Mouse (Mus musculus) MEL (cell line): ENCODE measurements around the gene Mybpc3. TPM values are rescaled to one million over a fixed set of nuclear protein-coding genes. Genes with fewer than 3 reads are reported as not detected.

Experiments used
- DNase-seq: peaks from one replicate; pipeline ENCODE4 v3.0.0; 2011; ENCODE audit warnings: low read depth, low spot score
- H3K27ac ChIP-seq: 2 replicates; pipeline ENCODE4 v1.5.1; 2012; ENCODE audit warnings: low read depth, mild to moderate bottlenecking, control low read depth, low read length, moderate library complexity; ENCODE audit not compliant: control insufficient read depth
- H3K27me3 ChIP-seq, 2 experiments: fragments of 150-350 bp in 1 of 2; sonication (generic) in 1 of 2; 2 replicates each; pipeline ENCODE4 v1.6.1; 2012; ENCODE audit warnings: low read length in 2 of 2, mild to moderate bottlenecking in 2 of 2, improper control_type of control experiment in 1 of 2, moderate library complexity in 1 of 2; ENCODE audit not compliant: insufficient read depth in 2 of 2, control insufficient read depth in 1 of 2
- H3K36me3 ChIP-seq, 2 experiments: 2 replicates each; pipeline ENCODE4 v1.6.1; 2012 to 2014; ENCODE audit warnings: low read length in 2 of 2, improper control_type of control experiment in 1 of 2, inconsistent platforms in 1 of 2, mild to moderate bottlenecking in 1 of 2; ENCODE audit not compliant: insufficient read depth in 2 of 2, control insufficient read depth in 1 of 2
- H3K4me1 ChIP-seq, 2 experiments: fragments of 150-350 bp in 1 of 2; sonication (generic) in 1 of 2; 2 replicates each; pipeline ENCODE4 v1.6.1; 2012; ENCODE audit warnings: low read length in 2 of 2, improper control_type of control experiment in 1 of 2, mild to moderate bottlenecking in 1 of 2; ENCODE audit not compliant: insufficient read depth in 2 of 2, control insufficient read depth in 1 of 2
- H3K4me3 ChIP-seq, 2 experiments: fragments of 150-350 bp in 1 of 2; sonication (generic) in 1 of 2; 2 replicates each; pipeline ENCODE4 v1.5.1; 2012; ENCODE audit warnings: low read depth in 2 of 2, low read length in 2 of 2, mild to moderate bottlenecking in 2 of 2, moderate library complexity in 2 of 2, control low read depth in 1 of 2, improper control_type of control experiment in 1 of 2; ENCODE audit not compliant: control insufficient read depth in 1 of 2, insufficient read depth in 1 of 2
- H3K79me2 ChIP-seq: 2 replicates; pipeline ENCODE4 v1.6.1; 2012; ENCODE audit warnings: mild to moderate bottlenecking, low read length, moderate library complexity; ENCODE audit not compliant: control insufficient read depth, poor library complexity, insufficient read depth
- H3K9ac ChIP-seq: 2 replicates; pipeline ENCODE4 v1.6.1; 2012; ENCODE audit warnings: low read depth, mild to moderate bottlenecking, control low read depth, low read length, moderate library complexity; ENCODE audit not compliant: control insufficient read depth, poor library complexity, severe bottlenecking
- H3K9me3 ChIP-seq: fragments of 150-350 bp; sonication (generic); replicated peaks from 2 replicates; pipeline ENCODE4 v1.6.1; 2012; ENCODE audit warnings: mild to moderate bottlenecking, low read length, improper control_type of control experiment, moderate library complexity; ENCODE audit not compliant: insufficient read depth
- BHLHE40 ChIP-seq: IDR thresholded peaks from 2 replicates; pipeline ENCODE4 v1.6.1; 2012; ENCODE audit warnings: low read depth, mild to moderate bottlenecking, inconsistent platforms, low read length, improper control_type of control experiment, borderline replicate concordance
- CHD1 ChIP-seq: IDR thresholded peaks from 2 replicates; pipeline ENCODE4 v1.6.1; 2012; ENCODE audit warnings: low read depth, mild to moderate bottlenecking, inconsistent platforms, low read length, improper control_type of control experiment
- CHD2 ChIP-seq: IDR thresholded peaks from 2 replicates; pipeline ENCODE4 v1.6.1; 2011; ENCODE audit warnings: low read length, improper control_type of control experiment
- CTCF ChIP-seq, 3 experiments: IDR thresholded peaks in 2 of 3; conservative IDR thresholded peaks in 1 of 3; 2 replicates each; pipeline ENCODE4 v1.5.1; 2011 to 2012; ENCODE audit warnings: low read length in 3 of 3, low read depth in 2 of 3, mild to moderate bottlenecking in 2 of 3, improper control_type of control experiment in 1 of 3, inconsistent platforms in 1 of 3, mixed read lengths in 1 of 3, moderate library complexity in 1 of 3; ENCODE audit not compliant: control insufficient read depth in 1 of 3, insufficient read depth in 1 of 3, poor library complexity in 1 of 3, severe bottlenecking in 1 of 3
- E2F4 ChIP-seq: IDR thresholded peaks from 2 replicates; pipeline ENCODE4 v1.6.1; 2011; ENCODE audit warnings: low read depth, low read length, improper control_type of control experiment, borderline replicate concordance
- EP300 ChIP-seq, 2 experiments: IDR thresholded peaks; 2 replicates each; pipeline ENCODE4 v1.6.1; 2011; ENCODE audit warnings: improper control_type of control experiment in 2 of 2, low read length in 2 of 2, low read depth in 1 of 2, mild to moderate bottlenecking in 1 of 2
- ETS1 ChIP-seq: IDR thresholded peaks from 2 replicates; pipeline ENCODE4 v1.6.1; 2012; ENCODE audit warnings: low read depth, mild to moderate bottlenecking, inconsistent platforms, low read length, improper control_type of control experiment, moderate library complexity
- GABPA ChIP-seq: IDR thresholded peaks from 2 replicates; pipeline ENCODE4 v1.6.1; 2012; ENCODE audit warnings: low read depth, mild to moderate bottlenecking, inconsistent platforms, low read length, improper control_type of control experiment, moderate library complexity
- GATA1 ChIP-seq: IDR thresholded peaks from 2 replicates; pipeline ENCODE4 v1.6.1; 2011; ENCODE audit warnings: low read depth, low read length, improper control_type of control experiment
- HCFC1 ChIP-seq: IDR thresholded peaks from 2 replicates; pipeline ENCODE4 v1.6.1; 2012; ENCODE audit warnings: low read depth, mild to moderate bottlenecking, inconsistent platforms, low read length, improper control_type of control experiment, moderate library complexity
- JUND ChIP-seq: IDR thresholded peaks from 2 replicates; pipeline ENCODE4 v1.6.1; 2011; ENCODE audit warnings: low read depth, mild to moderate bottlenecking, improper control_type of control experiment, low read length
- KAT2A ChIP-seq: conservative IDR thresholded peaks from 2 replicates; pipeline ENCODE4 v1.6.1; 2012; ENCODE audit warnings: low read depth, low read length, improper control_type of control experiment, inconsistent platforms
- MAFK ChIP-seq: IDR thresholded peaks from 2 replicates; pipeline ENCODE4 v1.6.1; 2011; ENCODE audit warnings: low read depth, mild to moderate bottlenecking, low read length, improper control_type of control experiment, borderline replicate concordance
- MAX ChIP-seq: IDR thresholded peaks from 2 replicates; pipeline ENCODE4 v1.6.1; 2011; ENCODE audit warnings: low read length, improper control_type of control experiment
- MAZ ChIP-seq: IDR thresholded peaks from 2 replicates; pipeline ENCODE4 v1.6.1; 2012; ENCODE audit warnings: low read depth, mild to moderate bottlenecking, inconsistent platforms, low read length, improper control_type of control experiment
- MEF2A ChIP-seq: IDR thresholded peaks from 2 replicates; pipeline ENCODE4 v1.6.1; 2014; ENCODE audit warnings: low read depth, mild to moderate bottlenecking, inconsistent platforms, low read length, improper control_type of control experiment; ENCODE audit not compliant: poor library complexity, insufficient replicate concordance, severe bottlenecking; ENCODE audit errors: extremely low read depth
- MXI1 ChIP-seq: IDR thresholded peaks from 2 replicates; pipeline ENCODE4 v1.6.1; 2011; ENCODE audit warnings: mild to moderate bottlenecking, low read depth, low read length, improper control_type of control experiment
- MYB ChIP-seq: IDR thresholded peaks from 2 replicates; pipeline ENCODE4 v1.6.1; 2011; ENCODE audit warnings: mild to moderate bottlenecking, low read depth, low read length, improper control_type of control experiment
- MYC ChIP-seq: IDR thresholded peaks from 2 replicates; pipeline ENCODE4 v1.6.1; 2011; ENCODE audit warnings: low read depth, mild to moderate bottlenecking, low read length, improper control_type of control experiment, moderate library complexity
- NELFE ChIP-seq: IDR thresholded peaks from 2 replicates; pipeline ENCODE4 v1.6.1; 2011; ENCODE audit warnings: low read depth, low read length, improper control_type of control experiment
- NRF1 ChIP-seq: IDR thresholded peaks from 2 replicates; pipeline ENCODE4 v1.6.1; 2014; ENCODE audit warnings: low read depth, mild to moderate bottlenecking, inconsistent platforms, low read length, improper control_type of control experiment, moderate library complexity; ENCODE audit not compliant: poor library complexity, insufficient read depth, severe bottlenecking
- POLR2A ChIP-seq, 2 experiments: IDR thresholded peaks; 2 replicates each; pipeline ENCODE4 v1.6.1; 2011 to 2012; ENCODE audit warnings: low read length in 2 of 2, mild to moderate bottlenecking in 2 of 2, control low read depth in 1 of 2, improper control_type of control experiment in 1 of 2, low read depth in 1 of 2, moderate library complexity in 1 of 2; ENCODE audit not compliant: control insufficient read depth in 1 of 2, insufficient read depth in 1 of 2, poor library complexity in 1 of 2
- POLR2AphosphoS2 ChIP-seq: IDR thresholded peaks from 2 replicates; pipeline ENCODE4 v1.6.1; 2011; ENCODE audit warnings: low read length, improper control_type of control experiment
- POLR2AphosphoS5 ChIP-seq: IDR thresholded peaks from 2 replicates; pipeline ENCODE4 v1.6.1; 2012; ENCODE audit warnings: low read depth, borderline replicate concordance, mild to moderate bottlenecking, inconsistent platforms, low read length, moderate library complexity, mixed read lengths
- RAD21 ChIP-seq: IDR thresholded peaks from 2 replicates; pipeline ENCODE4 v1.6.1; 2011; ENCODE audit warnings: mild to moderate bottlenecking, low read depth, low read length, improper control_type of control experiment
- RCOR1 ChIP-seq: IDR thresholded peaks from 2 replicates; pipeline ENCODE4 v1.6.1; 2012; ENCODE audit warnings: low read depth, mild to moderate bottlenecking, inconsistent platforms, low read length, improper control_type of control experiment
- SIN3A ChIP-seq: IDR thresholded peaks from 2 replicates; pipeline ENCODE4 v1.6.1; 2012; ENCODE audit warnings: low read length, improper control_type of control experiment, inconsistent platforms
- SMC3 ChIP-seq: IDR thresholded peaks from 2 replicates; pipeline ENCODE4 v1.6.1; 2011; ENCODE audit warnings: low read depth, low read length, improper control_type of control experiment
- TBP ChIP-seq: IDR thresholded peaks from 2 replicates; pipeline ENCODE4 v1.8.0; 2011; ENCODE audit warnings: low read depth, low read length, improper control_type of control experiment
- TCF12 ChIP-seq: IDR thresholded peaks from 2 replicates; pipeline ENCODE4 v1.6.1; 2014; ENCODE audit warnings: low read depth, mild to moderate bottlenecking, inconsistent platforms, low read length, improper control_type of control experiment, moderate library complexity
- UBTF ChIP-seq: IDR thresholded peaks from 2 replicates; pipeline ENCODE4 v1.6.1; 2012; ENCODE audit warnings: low read depth, mild to moderate bottlenecking, inconsistent platforms, low read length, improper control_type of control experiment, moderate library complexity, borderline replicate concordance; ENCODE audit not compliant: insufficient read depth
- USF1 ChIP-seq: IDR thresholded peaks from 2 replicates; pipeline ENCODE4 v1.6.1; 2014; ENCODE audit warnings: low read depth, mild to moderate bottlenecking, inconsistent platforms, low read length, improper control_type of control experiment, moderate library complexity
- USF2 ChIP-seq, 2 experiments: IDR thresholded peaks; 2 replicates each; pipeline ENCODE4 v1.6.1; 2011 to 2012; ENCODE audit warnings: improper control_type of control experiment in 2 of 2, low read length in 2 of 2, borderline replicate concordance in 1 of 2, inconsistent platforms in 1 of 2, low read depth in 1 of 2, mild to moderate bottlenecking in 1 of 2; ENCODE audit not compliant: insufficient read depth in 1 of 2
- ZKSCAN1 ChIP-seq: IDR thresholded peaks from 2 replicates; pipeline ENCODE4 v1.6.1; 2012; ENCODE audit warnings: low read depth, mild to moderate bottlenecking, inconsistent platforms, low read length, improper control_type of control experiment, moderate library complexity
- ZMIZ1 ChIP-seq: IDR thresholded peaks from 2 replicates; pipeline ENCODE4 v1.6.1; 2012; ENCODE audit warnings: low read depth, mild to moderate bottlenecking, inconsistent platforms, low read length, improper control_type of control experiment, moderate library complexity
- ZNF384 ChIP-seq: IDR thresholded peaks from 2 replicates; pipeline ENCODE4 v1.6.1; 2012; ENCODE audit warnings: low read depth, mild to moderate bottlenecking, inconsistent platforms, low read length, improper control_type of control experiment
- polyA plus RNA-seq, 2 experiments: library from polyadenylated mRNA; stranded (reverse) in 1 of 2; unstranded in 1 of 2; fragments of >175 nt in 1 of 2; fragments of >200 nt in 1 of 2; gene quantifications; 2 replicates each; pipeline versions ENCODE4 v1.2.1 to v1.2.4; 2012; ENCODE audit warnings: low replicate concordance in 2 of 2, low read depth in 1 of 2; ENCODE audit not compliant: insufficient read length in 2 of 2, insufficient read depth in 1 of 2, missing spikeins in 1 of 2
- total RNA-seq: library from RNA; depleted of rRNA; stranded (reverse); fragments of 300-350 nt; gene quantifications from 2 replicates; pipeline ENCODE4 v1.2.3, GENCODE M21; 2012

The Mybpc3 gene
- total and polyA plus RNA-seq, 3 experiments: 0.19 to 0.50 TPM; not detected in 1

- peak within 1 kb of the TSS; percentile 74 to 82 for H3K4me3 ChIP-seq
- peaks cover 0 to 21% of the 10 kb centered on the region in 2 experiments; a peak in 2 of 4 replicates for H3K36me3 ChIP-seq
- peak within 1 kb of the TSS; percentile 98 for H3K27ac ChIP-seq
- peaks cover 7 to 31% of the 10 kb centered on the region in 2 experiments for H3K4me1 ChIP-seq
- no peaks in the 10 kb centered on the region for H3K27me3 ChIP-seq
- H3K9ac ChIP-seq: peak within 1 kb of the TSS; percentile 90
- no peaks in the 10 kb centered on the region for H3K9me3 ChIP-seq
- peaks cover 14% of the 10 kb centered on the region for H3K79me2 ChIP-seq
- peak; percentile 97 for DNase-seq
- TF ChIP-seq RCOR1: peak; percentile 43; the same call in 1 of the 2 replicates
- TF ChIP-seq HCFC1: peak; percentile 77; the same call in 1 of the 2 replicates
- TF ChIP-seq MAX: peak; percentile 28; the same call in 1 of the 2 replicates
- TF ChIP-seq MAFK: no peak
- TF ChIP-seq UBTF: no peak
- peak; percentile 65 for TF ChIP-seq NELFE
- peak; percentile 36; the same call in 1 of the 2 replicates for TF ChIP-seq KAT2A
- TF ChIP-seq TBP: peak; percentile 83
- TF ChIP-seq ZNF384: no peak
- TF ChIP-seq TCF12: peak; percentile 70
- TF ChIP-seq MEF2A: no peak
- no peak for TF ChIP-seq USF2 (IDR thresholded peaks at IDR 0.05; ENCODE audit: borderline replicate concordance in 1 of 2, insufficient read depth in 1 of 2, low read depth in 1 of 2, low read length in 2 of 2)
- no peak for TF ChIP-seq USF1
- TF ChIP-seq POLR2A (IDR thresholded peaks at IDR 0.05; ENCODE audit: control insufficient read depth in 1 of 2, insufficient read depth in 1 of 2, low read depth in 1 of 2, low read length in 2 of 2, poor library complexity in 1 of 2): peak in 1 of 2 experiments; percentile 79; a peak in 3 of 4 replicates
- no peak for TF ChIP-seq SMC3
- TF ChIP-seq ZKSCAN1: no peak
- peak; percentile 77 for TF ChIP-seq MXI1
- TF ChIP-seq CTCF (IDR thresholded peaks at IDR 0.05 in 2 of 3, conservative IDR thresholded peaks at IDR 0.05 in 1 of 3; ENCODE audit: control insufficient read depth in 1 of 3, insufficient read depth in 1 of 3, low read depth in 2 of 3, low read length in 3 of 3, poor library complexity in 1 of 3, severe bottlenecking in 1 of 3): no peak
- TF ChIP-seq EP300 (IDR thresholded peaks at IDR 0.05; ENCODE audit: low read depth in 1 of 2, low read length in 2 of 2): peak; percentile 71 to 78
- no peak for TF ChIP-seq POLR2AphosphoS5
- TF ChIP-seq RAD21: no peak
- no peak for TF ChIP-seq GABPA
- TF ChIP-seq POLR2AphosphoS2: no peak
- no peak for TF ChIP-seq NRF1
- TF ChIP-seq CHD1: no peak
- no peak for TF ChIP-seq BHLHE40
- no peak for TF ChIP-seq JUND
- peak; percentile 68; the same call in 1 of the 2 replicates for TF ChIP-seq ZMIZ1
- TF ChIP-seq SIN3A: peak; percentile 75
- TF ChIP-seq GATA1: peak; percentile 62
- TF ChIP-seq MYB: no peak
- TF ChIP-seq CHD2: no peak
- TF ChIP-seq MAZ: no peak; the same call in none of the 2 replicates
- peak; percentile 78 for TF ChIP-seq ETS1
- no peak for TF ChIP-seq E2F4
- no peak for TF ChIP-seq MYC
Observed at GRCm38 (mm10) chr2:91183711-91184405, 65.9 kb downstream of the Mybpc3 start, which contains the start of gene Madd. Madd (minus strand) TSS chr2:91183837.
